10 mouse cellular contexts compared by ENCODE assay signal in genomic region chr2:45049279-45049678, GRCm38 (mm10).
A peak's percentile ranks its signal among the peaks of the same experiment; 100 is the strongest.
DNase-seq lines count a peak whose midpoint lies in the region; ATAC-seq and TF ChIP-seq lines count a peak whose summit lies in the region.
"Had no signal": no experiment of that assay in that cellular context is flagged by ENCODE, and none has a peak within 500 bp of the region (broad histone marks: within the 10 kb centered on the region; RNA-seq: fewer than 3 reads in every experiment).

No protein-coding gene starts in this region.

- H3K4me1 ChIP-seq in kidney, embryonic 16.5 days (ENCODE audit: insufficient read depth, low read length) = peaks cover 44% of the 10 kb centered on the region
- H3K4me1 ChIP-seq in G1E (ENCODE audit: insufficient read depth, low read depth, low read length) = peaks cover 81% of the 10 kb centered on the region
- peaks cover 71% of the 10 kb centered on the region for H3K4me1 ChIP-seq in liver, embryonic 15.5 days (replicated peaks)

- no peaks in the 10 kb centered on the region for H3K36me3 ChIP-seq in kidney, embryonic 16.5 days (ENCODE audit: insufficient read depth, low read length)
- H3K36me3 ChIP-seq in G1E (replicated peaks) = peaks cover 28% of the 10 kb centered on the region
- H3K36me3 ChIP-seq in liver, embryonic 15.5 days (replicated peaks) = no peaks in the 10 kb centered on the region

- no peak overlapping the region for H3K4me2 ChIP-seq in kidney, embryonic 16.5 days (replicated peaks; ENCODE audit: low read depth, low read length)
- no peak overlapping the region for H3K4me2 ChIP-seq in liver, embryonic 15.5 days

- no peak overlapping the region for H3K9ac ChIP-seq in kidney, embryonic 16.5 days (replicated peaks; ENCODE audit: low read length)
- no peak overlapping the region for H3K9ac ChIP-seq in liver, embryonic 15.5 days

- no peak for TF ChIP-seq CTCF in G1E (IDR thresholded peaks at IDR 0.05; ENCODE audit: low read depth, low read length)

- H3K4me3 ChIP-seq in kidney, embryonic 16.5 days (ENCODE audit: low read length) = no peak overlapping the region
- H3K4me3 ChIP-seq in G1E (ENCODE audit: low read depth, low read length) = no peak overlapping the region
- no peak overlapping the region for H3K4me3 ChIP-seq in liver, embryonic 15.5 days (replicated peaks)

- H3K27ac ChIP-seq in kidney, embryonic 16.5 days (ENCODE audit: low read length) = no peak overlapping the region
- peak overlapping the region; percentile 25; the same call in 1 of the 2 replicates for H3K27ac ChIP-seq in liver, embryonic 15.5 days (replicated peaks)

- no peaks in the 10 kb centered on the region for H3K9me3 ChIP-seq in kidney, embryonic 16.5 days (ENCODE audit: low read length)
- no peaks in the 10 kb centered on the region for H3K9me3 ChIP-seq in G1E (replicated peaks)
- no peaks in the 10 kb centered on the region for H3K9me3 ChIP-seq in liver, embryonic 15.5 days (replicated peaks)

- no peaks in the 10 kb centered on the region for H3K27me3 ChIP-seq in kidney, embryonic 16.5 days (ENCODE audit: insufficient read depth, low read length)
- H3K27me3 ChIP-seq in G1E (ENCODE audit: insufficient read depth, low read length) = no peaks in the 10 kb centered on the region
- no peaks in the 10 kb centered on the region for H3K27me3 ChIP-seq in liver, embryonic 15.5 days

- WGBS in kidney, embryonic 16.5 days = 64% methylated on average over 2 of the region's 2 CpGs
- WGBS in liver, embryonic 15.5 days (ENCODE audit: insufficient replicate concordance) = 20% methylated on average over 2 of the region's 2 CpGs

- peak; percentile 47 to 73 for DNase-seq in kidney, adult 8-10 months
- DNase-seq in G1E (ENCODE audit: low spot score) = peak; percentile 36
- peak; percentile 59 for DNase-seq in brain, adult 2 months (ENCODE audit: low read depth, low spot score)
- DNase-seq in cerebellum, adult 18-20 months = no peak
- no peak for DNase-seq in embryo, embryonic 9.5 days (ENCODE audit: extremely low spot score)
- DNase-seq in retina, embryonic 14.5 days (ENCODE audit: low spot score) = no peak
- DNase-seq: left cerebral cortex, postnatal 4 days; thymus, postnatal 36 days had no signal

- ATAC-seq in kidney, embryonic 16.5 days (ENCODE audit: low FRiP score, low TSS enrichment) = no peak
- peak; percentile 73 for ATAC-seq in G1E (ENCODE audit: extremely low read depth, insufficient number of reproducible peaks, low FRiP score, poor library complexity, severe bottlenecking)
- ATAC-seq in liver, embryonic 15.5 days (ENCODE audit: insufficient read depth) = peak; percentile 43; the same call in 1 of the 2 replicates

Comparison
In these comparisons a context has a peak if more than half of its experiments do, and no peak if none do; other contexts are left out.
1. DNase-seq: peak in kidney, adult 8-10 months (2 of 2), G1E (single experiment) and brain, adult 2 months (single experiment); none in cerebellum, adult 18-20 months (0 of 2), embryo, embryonic 9.5 days (single experiment) and retina, embryonic 14.5 days (single experiment).